Mouse (Mus musculus) intestine, embryonic 15.5 days (tissue): Measurements from ENCODE around the gene Tefm. TPM values are rescaled to one million over a fixed set of nuclear protein-coding genes. Genes with fewer than 3 reads are reported as not detected.
"Not testable (repeated sequence)": the region's sequence is repeated elsewhere in the genome, so short reads cannot be mapped to it uniquely, and the experiment has no call there.

ENCODE experiments used
- ATAC-seq: fragments of 200-750 bp; cut with Nextera tagmentation; 2 replicates; pipeline ENCODE4 v1.8.0; 2017; ENCODE audit warnings: moderate TSS enrichment, moderate library complexity
- H3K27ac ChIP-seq: fragments of 300-500 bp; sonication (generic); 2 replicates; pipeline ENCODE4 v1.5.1; 2015; ENCODE audit warnings: mild to moderate bottlenecking, inconsistent platforms
- H3K27me3 ChIP-seq: fragments of 300-500 bp; sonication (generic); replicated peaks from 2 replicates; pipeline ENCODE4 v1.6.1; 2015; ENCODE audit warnings: inconsistent platforms
- H3K36me3 ChIP-seq: fragments of 300-500 bp; sonication (generic); 2 replicates; pipeline ENCODE4 v1.6.1; 2015; ENCODE audit warnings: inconsistent platforms
- H3K4me1 ChIP-seq: fragments of 300-500 bp; sonication (generic); replicated peaks from 2 replicates; pipeline ENCODE4 v1.6.1; 2015; ENCODE audit warnings: inconsistent platforms
- H3K4me2 ChIP-seq: fragments of 300-500 bp; sonication (generic); replicated peaks from 2 replicates; pipeline ENCODE4 v1.6.1; 2015; ENCODE audit warnings: mild to moderate bottlenecking, inconsistent platforms
- H3K4me3 ChIP-seq: fragments of 300-500 bp; sonication (generic); replicated peaks from 2 replicates; pipeline ENCODE4 v1.5.1; 2015; ENCODE audit warnings: inconsistent platforms
- H3K9ac ChIP-seq: fragments of 300-500 bp; sonication (generic); 2 replicates; pipeline ENCODE4 v1.6.1; 2015; ENCODE audit warnings: inconsistent platforms
- H3K9me3 ChIP-seq: fragments of 300-500 bp; sonication (generic); 2 replicates; pipeline ENCODE4 v1.6.1; 2016; ENCODE audit warnings: inconsistent platforms
- WGBS: fragments of 180-500 bp; shearing (Covaris S2); methylation state at CpG from one replicate; pipeline ENCODE4 v1.1.7; 2015; 5-methylcytosine and 5-hydroxymethylcytosine counted together
- polyA plus RNA-seq: library from polyadenylated mRNA; unstranded; fragments of >200 nt; fragmentation: Nextera tagmentation; extraction: Ambion mirVana; gene quantifications from 2 replicates; pipeline ENCODE4 v1.2.1, GENCODE M21; 2015

The Tefm gene
- polyA plus RNA-seq: 30.9 and 33.8 TPM in 2 replicates

DNA sequence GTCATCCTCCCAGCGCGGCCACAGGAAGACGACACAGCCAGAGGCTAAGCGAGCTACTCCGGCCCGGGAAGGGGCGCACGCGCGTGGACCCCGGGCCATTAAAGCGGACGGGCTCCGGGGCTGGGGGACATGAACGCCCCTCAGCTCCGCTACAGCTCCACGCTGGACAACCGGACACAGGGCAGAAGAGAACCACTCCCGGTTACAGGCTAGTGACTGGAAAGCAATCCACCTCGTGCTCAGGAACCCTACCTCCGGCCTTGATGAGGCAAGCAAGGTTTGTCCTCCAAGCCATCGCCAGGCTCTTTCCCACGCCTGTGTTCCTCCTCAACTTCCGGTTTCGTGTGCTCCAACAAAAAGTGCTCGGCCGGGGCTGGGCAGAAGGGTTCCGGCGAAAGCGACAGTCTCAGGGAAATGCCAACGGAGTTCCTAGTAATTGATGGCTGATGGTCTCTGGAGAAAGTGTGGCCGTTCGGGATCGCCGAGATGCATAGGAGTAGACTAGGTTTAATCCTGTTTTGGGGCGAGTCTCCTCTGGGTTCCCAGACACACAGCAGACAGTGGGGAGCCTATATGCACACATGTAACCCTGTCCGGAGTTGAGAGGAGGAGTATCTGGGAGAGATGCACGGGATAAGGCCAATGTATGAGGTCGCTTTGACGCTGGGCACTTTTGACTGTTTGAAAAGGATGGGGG is at the start of gene Tefm:
Gene Tefm (minus strand): TSS at position 351 of the 697 bp plus-strand sequence.
- Histone ChIP-seq H3K4me1 (0 out of 2 replicates have a peak, but pooled peaks cover 6% of the 10 kb centered on the region), H3K36me3 (no peaks in the 10 kb centered on the region)
- under 1% methylated on average over 40 of the region's 40 CpGs for WGBS

DNA sequence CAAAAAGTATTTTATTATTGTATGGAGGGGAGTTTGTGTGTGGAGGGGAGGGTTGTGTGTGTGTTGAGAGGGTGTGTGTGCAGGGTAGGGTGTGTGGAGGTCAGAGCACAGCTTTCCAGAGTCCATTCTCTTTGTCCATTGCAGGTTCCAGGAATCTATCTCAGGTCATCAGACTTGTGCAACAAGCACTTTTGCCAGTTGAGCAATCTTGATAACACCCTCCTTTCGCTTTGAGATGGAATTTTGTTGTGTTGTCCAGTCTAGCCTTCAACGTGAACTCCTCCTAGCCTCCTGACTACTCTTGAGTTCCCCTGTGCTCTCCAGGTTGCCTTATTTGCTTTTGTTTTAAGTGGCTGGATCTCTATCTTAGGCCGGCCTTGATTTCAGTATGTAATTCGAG is 48.3 kb upstream of the Tefm start:
- no peak overlapping the region for H3K4me2 ChIP-seq
- no peak overlapping the region for H3K9ac ChIP-seq
- no peak for ATAC-seq
- no peaks in the 10 kb centered on the region for H3K27me3 ChIP-seq
- no peak overlapping the region for H3K27ac ChIP-seq
- no peak overlapping the region for H3K4me3 ChIP-seq
- peaks cover 10% of the 10 kb centered on the region for H3K36me3 ChIP-seq
- 57% methylated on average over 4 of the region's 4 CpGs for WGBS
- H3K4me1 ChIP-seq: no peaks in the 10 kb centered on the region
- H3K9me3 ChIP-seq: no peaks in the 10 kb centered on the region

More for the DNA sequence above, at the start of gene Tefm:
- Histone ChIP-seq H3K4me3 (peak within 1 kb of the TSS; percentile 86), H3K27ac (peak within 1 kb of the TSS; percentile 85), H3K9ac (peak within 1 kb of the TSS; percentile 87), H3K27me3 (no peaks in the 10 kb centered on the region), H3K4me2 (peak within 1 kb of the TSS; percentile 69), H3K9me3 (no peaks in the 10 kb centered on the region)
- ATAC-seq: peak; percentile 88

DNA sequence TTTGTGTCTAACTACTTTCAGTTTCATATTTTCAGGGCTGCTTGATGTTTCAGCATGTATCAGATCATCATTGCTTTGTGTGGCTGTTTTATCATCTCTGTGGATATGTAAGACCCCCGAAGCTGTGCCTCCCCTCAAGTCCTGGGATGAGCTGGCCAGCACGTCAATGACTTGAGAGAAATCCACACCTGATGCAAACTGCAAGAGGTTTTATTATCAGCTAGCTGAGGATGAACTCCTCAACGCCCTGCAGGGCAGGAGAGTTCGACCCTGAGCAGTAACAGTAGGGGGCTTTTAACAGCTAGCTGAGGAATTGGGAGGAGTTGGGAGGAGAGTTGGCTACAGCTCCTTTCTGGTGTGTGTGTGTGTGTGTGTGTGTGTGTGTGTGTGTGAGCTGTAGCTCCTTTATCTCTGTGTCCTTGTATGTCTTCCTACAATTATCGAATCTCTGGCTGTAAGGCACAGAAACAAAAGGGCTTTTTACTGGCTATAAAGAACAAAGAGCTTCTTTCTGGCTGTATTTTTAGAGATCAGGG is 43.5 kb upstream of the Tefm start:
- H3K9ac ChIP-seq, H3K27me3 ChIP-seq, H3K27ac ChIP-seq, H3K4me3 ChIP-seq, ATAC-seq, H3K9me3 ChIP-seq, H3K4me2 ChIP-seq, H3K4me1 ChIP-seq, H3K36me3 ChIP-seq: not testable (repeated sequence)
- 59% methylated on average over 5 of the region's 5 CpGs for WGBS

DNA sequence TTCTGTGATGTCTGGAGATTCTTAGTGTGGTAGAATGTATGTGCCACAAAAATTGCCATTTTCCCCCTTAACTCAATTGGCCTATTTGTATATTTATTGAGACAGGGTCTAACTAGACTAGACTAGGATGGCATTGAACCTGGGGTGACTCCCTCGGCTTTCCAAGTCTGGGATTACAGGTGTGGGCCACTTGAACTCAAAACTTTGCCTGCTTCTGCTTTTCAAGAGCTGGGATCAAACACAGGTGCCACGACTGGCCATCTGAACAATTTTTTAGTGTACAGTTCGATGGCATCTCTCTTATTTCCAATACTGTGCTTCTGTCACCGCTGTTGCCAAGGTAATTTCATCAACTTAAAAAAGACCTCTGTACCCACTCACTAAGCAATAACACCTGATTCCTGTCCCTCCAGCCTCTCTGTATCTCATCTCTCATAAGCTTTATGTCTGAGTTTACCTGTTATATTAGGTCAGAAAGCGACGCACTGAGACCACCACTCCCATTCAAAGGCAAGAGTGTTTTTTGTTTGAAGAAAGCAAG is 42.6 kb upstream of the Tefm start:
- Histone ChIP-seq H3K27ac (peak overlapping the region; percentile 90; the same call in 1 of the 2 replicates), H3K9me3 (no peaks in the 10 kb centered on the region), H3K27me3 (no peaks in the 10 kb centered on the region), H3K4me2 (peak overlapping the region; percentile 72), H3K4me3 (peak overlapping the region; percentile 83), H3K4me1 (peaks cover 6% of the 10 kb centered on the region; the same call in 1 of the 2 replicates), H3K9ac (peak overlapping the region; percentile 87; the same call in 1 of the 2 replicates), H3K36me3 (no peaks in the 10 kb centered on the region)
- WGBS: 87% methylated on average over 6 of the region's 6 CpGs
- ATAC-seq: no peak

DNA sequence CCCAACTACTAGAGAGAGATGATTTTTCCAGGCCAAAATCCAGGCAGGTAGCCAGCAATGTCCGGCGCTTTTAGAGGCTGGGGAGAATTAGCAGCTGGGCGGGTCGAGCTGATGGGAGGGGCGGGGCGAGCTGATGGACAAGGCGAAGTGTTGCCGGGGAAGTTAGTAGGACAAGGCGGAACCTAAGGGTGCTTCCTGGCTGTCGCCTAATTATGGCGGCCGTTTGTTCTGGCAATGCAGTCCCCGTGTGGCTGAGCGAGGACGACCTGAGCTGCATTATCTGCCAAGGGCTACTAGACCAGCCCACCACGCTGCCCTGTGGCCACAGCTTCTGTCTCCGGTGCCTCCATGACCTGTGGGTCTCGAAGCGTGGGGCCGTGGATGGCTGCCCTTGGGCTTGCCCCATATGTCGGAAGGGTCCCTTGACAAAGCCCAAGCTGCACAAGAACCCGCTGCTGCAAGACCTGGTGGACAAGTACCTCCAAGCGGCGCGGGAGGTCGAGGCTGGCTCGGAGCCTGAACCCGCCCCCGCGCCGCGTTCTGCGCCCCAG is 41.8 kb upstream of the Tefm start, which contains the start of gene Rnf135:
Gene Rnf135 (plus strand): TSS at position 147 of the 551 bp plus-strand sequence.
- peak; percentile 99 for ATAC-seq
- Histone ChIP-seq H3K4me2 (peak within 1 kb of the TSS; percentile 72), H3K9ac (peak within 1 kb of the TSS; percentile 87), H3K4me3 (peak within 1 kb of the TSS; percentile 83), H3K4me1 (peaks cover 6% of the 10 kb centered on the region; the same call in 1 of the 2 replicates), H3K27ac (peak within 1 kb of the TSS; percentile 90), H3K36me3 (no peaks in the 10 kb centered on the region), H3K9me3 (no peaks in the 10 kb centered on the region), H3K27me3 (no peaks in the 10 kb centered on the region)
- 2% methylated on average over 33 of the region's 33 CpGs for WGBS

DNA sequence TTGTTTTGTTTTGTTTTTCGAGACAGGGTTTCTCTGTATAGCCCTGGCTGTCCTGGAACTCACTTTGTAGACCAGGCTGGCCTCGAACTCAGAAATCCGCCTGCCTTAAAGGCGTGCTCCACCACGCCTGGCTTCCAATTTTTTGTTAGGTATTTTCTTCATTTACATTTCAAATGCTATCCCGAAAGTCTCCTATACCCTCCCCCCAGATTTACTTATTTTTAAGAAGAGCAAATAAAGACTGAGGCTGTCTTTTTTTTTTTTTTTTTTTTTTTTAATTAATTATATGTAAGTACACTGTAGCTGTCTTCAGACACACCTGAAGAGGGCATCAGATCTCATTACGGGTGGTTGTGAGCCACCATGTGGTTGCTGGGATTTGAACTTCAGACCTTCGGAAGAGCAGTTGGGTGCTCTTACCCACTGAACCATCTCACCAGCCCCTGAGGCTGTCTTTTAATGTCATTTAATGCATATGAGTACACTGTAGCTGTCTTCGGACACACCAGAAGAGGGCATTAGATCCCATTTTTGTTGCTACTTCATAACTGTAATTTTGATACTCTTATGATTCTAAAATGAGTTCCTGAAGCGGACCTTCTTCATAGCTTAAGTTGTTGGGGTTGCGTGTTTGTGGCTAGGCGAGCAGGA is 41.2 kb upstream of the Tefm start:
- 44% methylated on average over 12 of the region's 12 CpGs for WGBS
- peak overlapping the region; percentile 90 for H3K27ac ChIP-seq
- peak overlapping the region; percentile 87 for H3K9ac ChIP-seq

DNA sequence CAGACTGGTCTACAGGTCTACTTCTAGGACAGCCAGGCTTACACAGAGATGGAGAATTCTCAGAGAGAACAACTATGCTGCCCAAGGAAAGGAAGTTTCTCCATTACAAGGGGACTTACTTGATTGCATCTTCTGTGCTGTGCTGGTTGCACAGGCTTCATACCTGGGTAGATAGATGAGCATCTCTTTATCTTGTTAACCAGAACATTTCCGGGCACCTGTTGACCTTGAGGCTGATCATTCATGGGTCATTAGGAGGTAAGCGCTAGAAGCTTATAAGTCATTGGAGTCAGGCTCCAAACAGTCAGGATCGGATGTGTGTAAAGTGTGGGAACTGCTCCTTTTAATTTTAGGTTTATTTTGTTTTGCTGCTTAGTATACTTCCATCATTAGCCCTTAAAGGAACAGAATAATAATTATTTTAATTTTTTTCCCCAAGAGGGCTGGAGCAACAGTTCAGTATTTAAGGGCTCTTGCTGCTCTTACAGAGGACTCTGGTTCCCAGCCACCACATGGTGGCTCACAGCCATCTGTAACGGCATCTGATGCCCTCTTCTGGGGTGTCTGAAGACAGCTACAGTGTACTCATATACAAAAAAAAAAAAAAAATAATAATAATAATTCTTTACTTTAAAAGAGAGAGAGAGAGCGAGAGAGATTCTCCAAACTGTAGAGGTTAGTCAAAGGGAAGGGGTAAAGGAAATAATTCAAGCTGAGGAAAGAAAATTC is 39.2 kb upstream of the Tefm start:
- WGBS: 71% methylated on average over 5 of the region's 5 CpGs
- Histone ChIP-seq H3K4me3 (no peak overlapping the region), H3K4me2 (no peak overlapping the region), H3K4me1 (peaks cover 6% of the 10 kb centered on the region; the same call in 1 of the 2 replicates), H3K27me3 (no peaks in the 10 kb centered on the region), H3K36me3 (no peaks in the 10 kb centered on the region), H3K9me3 (no peaks in the 10 kb centered on the region), H3K27ac (no peak overlapping the region), H3K9ac (no peak overlapping the region)
- no peak for ATAC-seq

More for the DNA sequence above, 41.2 kb upstream of the Tefm start:
- H3K36me3 ChIP-seq, H3K4me1 ChIP-seq, H3K27me3 ChIP-seq, H3K9me3 ChIP-seq: not testable (repeated sequence)
- Histone ChIP-seq H3K4me2 (peak overlapping the region; percentile 72), H3K4me3 (peak overlapping the region; percentile 83)
- peak; percentile 89 for ATAC-seq

DNA sequence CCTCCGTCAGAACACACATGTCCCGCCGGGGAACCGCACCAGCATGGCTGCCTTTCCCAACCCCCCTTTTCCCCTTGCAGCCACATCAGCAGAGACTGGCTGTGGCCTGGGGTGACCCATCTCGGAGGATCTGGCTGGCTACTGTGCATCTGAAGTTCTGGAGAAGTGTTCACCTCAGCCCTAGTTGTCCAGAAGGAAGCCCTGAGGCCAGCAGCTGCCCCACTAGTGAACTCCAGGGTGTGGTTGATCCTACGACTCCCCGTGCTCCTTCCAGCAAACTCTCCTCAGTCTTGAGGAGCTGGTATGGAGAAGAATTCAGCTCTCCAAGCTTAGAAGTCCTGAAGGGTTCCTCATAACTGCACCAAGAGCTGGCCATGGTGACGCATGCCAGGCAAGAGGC is 36.3 kb upstream of the Tefm start:
- Histone ChIP-seq H3K9ac (no peak overlapping the region), H3K4me2 (no peak overlapping the region), H3K27me3 (no peaks in the 10 kb centered on the region), H3K4me1 (no peaks in the 10 kb centered on the region), H3K27ac (no peak overlapping the region), H3K36me3 (no peaks in the 10 kb centered on the region), H3K9me3 (no peaks in the 10 kb centered on the region), H3K4me3 (no peak overlapping the region)
- no peak for ATAC-seq
- WGBS: 83% methylated on average over 8 of the region's 8 CpGs

DNA sequence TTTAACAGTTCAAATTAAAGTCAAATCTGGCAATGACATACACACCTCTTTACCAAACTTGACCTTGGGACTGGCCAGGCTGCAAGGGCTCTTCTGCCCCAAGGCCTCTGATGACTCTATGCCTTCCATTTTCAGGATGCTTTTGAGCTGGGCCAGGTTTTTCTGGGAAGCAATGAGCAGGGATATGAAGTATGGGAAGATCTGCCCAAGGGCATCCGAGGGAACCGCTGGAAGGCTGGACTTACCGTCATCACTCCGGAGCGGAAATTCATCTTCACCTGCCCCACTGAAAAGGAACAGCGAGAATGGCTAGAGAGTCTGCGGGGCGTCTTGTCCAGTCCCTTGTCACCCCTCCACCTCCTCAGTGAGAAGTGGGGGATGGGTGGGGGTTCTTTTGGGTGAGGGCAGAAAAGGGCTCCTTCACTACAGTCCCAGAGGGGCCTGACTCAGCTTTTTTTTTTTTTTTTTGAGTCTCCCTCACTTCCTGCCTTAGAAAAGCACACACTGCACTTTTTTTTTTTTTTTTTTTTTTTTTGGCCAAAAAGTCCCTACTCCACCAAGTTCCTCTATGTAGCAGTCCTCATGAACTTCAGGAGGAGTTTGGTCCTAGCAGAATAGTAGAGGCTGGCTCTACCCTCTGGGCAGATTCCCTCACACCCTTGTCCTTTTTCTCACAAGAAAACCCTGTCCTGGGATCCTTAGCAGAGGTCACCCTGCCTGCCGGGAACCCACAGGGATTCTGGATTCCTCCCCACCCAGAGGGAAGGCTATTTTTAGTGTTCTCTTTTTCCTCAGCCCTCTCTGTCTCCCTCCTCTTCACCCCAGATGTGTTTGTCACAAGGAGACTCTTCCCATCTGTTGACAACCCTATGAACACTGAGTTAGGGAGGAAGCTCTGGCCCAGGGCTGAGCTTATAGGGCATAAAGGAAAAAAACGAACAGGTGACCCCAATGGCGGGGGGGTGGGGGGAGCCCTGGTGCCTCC is 35.2 kb upstream of the Tefm start:
- H3K27ac ChIP-seq: no peak overlapping the region
- no peak for ATAC-seq
- H3K9me3 ChIP-seq: no peaks in the 10 kb centered on the region
- H3K27me3 ChIP-seq: no peaks in the 10 kb centered on the region
- 74% methylated on average over 11 of the region's 11 CpGs for WGBS
- no peak overlapping the region for H3K4me3 ChIP-seq
- no peak overlapping the region for H3K4me2 ChIP-seq
- H3K36me3 ChIP-seq: no peaks in the 10 kb centered on the region
- H3K4me1 ChIP-seq: no peaks in the 10 kb centered on the region
- no peak overlapping the region for H3K9ac ChIP-seq

DNA sequence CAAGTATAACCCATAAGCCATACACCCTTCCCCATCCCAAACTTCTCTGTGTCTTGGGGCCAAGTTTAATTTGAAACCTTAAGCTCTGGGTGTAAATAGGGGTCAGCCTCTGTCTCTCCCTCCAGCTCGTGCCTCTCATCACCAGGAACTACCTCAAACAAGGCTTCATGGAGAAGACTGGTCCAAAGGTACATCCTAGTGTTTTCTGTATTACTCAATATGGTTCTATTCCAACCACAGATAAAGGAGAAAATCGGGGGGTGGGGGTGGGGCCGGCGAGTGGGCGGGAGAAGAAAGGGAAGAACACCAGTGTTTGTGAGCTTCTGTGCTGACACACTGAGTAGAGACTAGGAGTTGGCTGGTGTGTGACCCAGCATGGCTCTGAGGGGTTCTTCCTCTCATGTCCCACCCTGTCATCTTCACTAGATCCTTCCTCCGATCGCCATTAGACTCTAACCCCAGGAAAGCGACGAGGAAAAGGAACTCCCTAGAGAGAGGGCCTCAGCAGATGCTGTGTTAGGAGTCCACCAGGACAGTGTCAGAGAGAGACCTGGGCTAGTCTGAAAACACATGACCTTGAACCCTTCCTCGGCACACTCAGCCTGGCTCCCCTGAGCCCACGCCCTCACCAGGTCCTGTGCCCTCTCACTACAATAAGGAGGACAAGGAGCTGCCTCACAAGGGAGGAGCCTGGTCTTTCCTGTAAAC is 32.1 kb upstream of the Tefm start:
- no peaks in the 10 kb centered on the region for H3K4me1 ChIP-seq
- no peak overlapping the region for H3K4me2 ChIP-seq
- no peaks in the 10 kb centered on the region for H3K9me3 ChIP-seq
- H3K27me3 ChIP-seq: no peaks in the 10 kb centered on the region
- no peak overlapping the region for H3K27ac ChIP-seq
- WGBS: 75% methylated on average over 11 of the region's 11 CpGs
- no peak overlapping the region for H3K4me3 ChIP-seq
- no peak overlapping the region for H3K9ac ChIP-seq
- ATAC-seq: peak; percentile 39
- no peaks in the 10 kb centered on the region for H3K36me3 ChIP-seq
